Mouse (Mus musculus): Measurements from ENCODE around the gene Plxnc1.

- TF ChIP-seq EP300 (IDR thresholded peaks at IDR 0.05; ENCODE audit: low read depth) (no peak), CTCF (IDR thresholded peaks at IDR 0.05; ENCODE audit: low read depth) (no peak)
Measured at GRCm38 (mm10) chr10:94844692-94845091, 99.9 kb downstream of the Plxnc1 start.

Data from liver, embryonic 14.5 days (tissue).